Mouse (Mus musculus) stomach, postnatal 0 days (tissue): ENCODE measurements around the gene 1700019N19Rik.

Experiments used
- CTCF ChIP-seq: IDR thresholded peaks from 2 replicates; pipeline ENCODE4 v1.5.1; 2016; ENCODE audit warnings: antibody characterized with exemption, low read depth, mild to moderate bottlenecking, moderate library complexity
- EP300 ChIP-seq: optimal IDR thresholded peaks from 2 replicates; pipeline ENCODE3; 2016; ENCODE audit warnings: antibody characterized with exemption

- no peak for TF ChIP-seq CTCF
- TF ChIP-seq EP300: no peak
Observed at GRCm38 (mm10) chr19:58816453-58817041, 22.3 kb upstream of the 1700019N19Rik start.
